Mouse (Mus musculus): ENCODE data around the gene Gpr180.

- TF ChIP-seq CTCF (IDR thresholded peaks at IDR 0.05; ENCODE audit: low read depth, low read length) = no peak
- TF ChIP-seq POLR2A (IDR thresholded peaks at IDR 0.05; ENCODE audit: extremely low read depth, insufficient read depth, low read length) = no peak
Measured at GRCm38 (mm10) chr14:118150656-118151551, 13.9 kb downstream of the Gpr180 start.

Measured in liver, adult 2 months (tissue).